Mouse (Mus musculus) heart, adult 2 months (tissue): ENCODE measurements at regions not wholly inside any gene's neighbourhood (a gene's known extent, or its start where the extent isn't known, plus 50 kb on each side); places are given as distances from the start of the nearest gene placed in this dataset.
A peak's percentile ranks its signal among the peaks of the same experiment; 100 is the strongest.
"Not testable (repeated sequence)": the region's sequence is repeated elsewhere in the genome, so short reads cannot be mapped to it uniquely, and the experiment has no call there.

Experiments
- DNase-seq, 2 experiments: peaks; one replicate each; pipeline ENCODE4 v3.0.0; 2021
- H3K27ac ChIP-seq: fragments of 200-600 bp; 2 replicates; pipeline ENCODE4 v1.8.1; 2022
- H3K27me3 ChIP-seq: fragments of 200-500 bp; 2 replicates; pipeline ENCODE4 v1.6.1; 2012; ENCODE audit warnings: mild to moderate bottlenecking, low read length, inconsistent platforms, mixed read lengths; ENCODE audit not compliant: control insufficient read depth, insufficient read depth
- H3K36me3 ChIP-seq: fragments of 200-500 bp; 2 replicates; pipeline ENCODE4 v1.6.1; 2012; ENCODE audit warnings: low read length, inconsistent platforms; ENCODE audit not compliant: control insufficient read depth, insufficient read depth
- H3K4me1 ChIP-seq: fragments of 200-500 bp; 2 replicates; pipeline ENCODE4 v1.6.1; 2011; ENCODE audit warnings: low read length; ENCODE audit not compliant: control insufficient read depth, insufficient read depth
- H3K4me3 ChIP-seq: fragments of 200-600 bp; 2 replicates; pipeline ENCODE4 v1.8.1; 2022
- H3K79me2 ChIP-seq: fragments of 200-500 bp; replicated peaks from 2 replicates; pipeline ENCODE4 v1.6.1; 2012; ENCODE audit warnings: mild to moderate bottlenecking, inconsistent platforms, low read length, moderate library complexity, mixed read lengths; ENCODE audit not compliant: control insufficient read depth, insufficient read depth
- H3K9ac ChIP-seq: fragments of 200-500 bp; 2 replicates; pipeline ENCODE4 v1.6.1; 2012; ENCODE audit warnings: low read depth, mild to moderate bottlenecking, control low read depth, inconsistent platforms, low read length, mixed read lengths
- CTCF ChIP-seq: fragments of 200-600 bp; IDR thresholded peaks from 2 replicates; pipeline ENCODE4 v1.8.1; 2022; ENCODE audit warnings: antibody characterized with exemption, mild to moderate bottlenecking, moderate library complexity
- EP300 ChIP-seq: fragments of 200-500 bp; IDR thresholded peaks from 2 replicates; pipeline ENCODE4 v1.6.1; 2011; ENCODE audit warnings: low read depth, low read length, control low read depth; ENCODE audit not compliant: insufficient read depth
- POLR2A ChIP-seq: fragments of 200-500 bp; IDR thresholded peaks from 2 replicates; pipeline ENCODE4 v1.6.1; 2011; ENCODE audit warnings: mild to moderate bottlenecking, low read depth, low read length, control low read depth; ENCODE audit not compliant: insufficient read depth
- WGBS: fragments of 180-500 bp; shearing (Covaris S2); methylation state at CpG from one replicate; pipeline ENCODE4 v1.1.7; 2018; 5-methylcytosine and 5-hydroxymethylcytosine counted together
- intact Hi-C: fragments of 180-260 bp; cut with DNase I; formaldehyde crosslinking; loops from one replicate; pipeline ENCODE4 v1.15.1; 2025

- Histone ChIP-seq H3K4me3 (no peak overlapping the region), H3K36me3 (no peaks in the 10 kb centered on the region), H3K27me3 (no peaks in the 10 kb centered on the region), H3K4me1 (no peaks in the 10 kb centered on the region), H3K27ac (no peak overlapping the region), H3K9ac (no peak overlapping the region), H3K79me2 (no peaks in the 10 kb centered on the region)
- no peak for DNase-seq
- TF ChIP-seq CTCF (no peak), POLR2A (no peak), EP300 (no peak)
- WGBS: 93% methylated on average over 3 of the region's 3 CpGs
- intact Hi-C loops: no loop called here
Measured at GRCm38 (mm10) chr3:78981057-78981456, 305.3 kb downstream of the Rapgef2 start.

- 83% methylated on average over 4 of the region's 4 CpGs for WGBS
- Histone ChIP-seq H3K79me2 (no peaks in the 10 kb centered on the region), H3K36me3 (no peaks in the 10 kb centered on the region), H3K9ac (no peak overlapping the region), H3K4me1 (no peaks in the 10 kb centered on the region), H3K4me3 (no peak overlapping the region), H3K27ac (no peak overlapping the region), H3K27me3 (no peaks in the 10 kb centered on the region)
- no peak for DNase-seq
- intact Hi-C loops: no loop called here
- TF ChIP-seq EP300 (no peak), POLR2A (no peak), CTCF (no peak)
Measured at GRCm38 (mm10) chr3:78978781-78979180, 307.5 kb downstream of the Rapgef2 start.

- 4% methylated on average over 54 of the region's 57 CpGs for WGBS
- H3K27me3 ChIP-seq, H3K79me2 ChIP-seq, intact Hi-C loops, H3K36me3 ChIP-seq, H3K4me1 ChIP-seq: not testable (repeated sequence)
- Histone ChIP-seq H3K27ac (peak overlapping the region; percentile 47), H3K4me3 (peak overlapping the region; percentile 41), H3K9ac (peak overlapping the region; percentile 77)
- DNase-seq: peak; percentile 24 to 53
Measured at GRCm38 (mm10) chr3:78966683-78967549, 319.4 kb downstream of the Rapgef2 start.

GRCm38 (mm10) chr3:78964231-78964858, 322.0 kb downstream of the Rapgef2 start:
- Histone ChIP-seq H3K9ac (no peak overlapping the region), H3K4me1 (peaks cover 1% of the 10 kb centered on the region; the same call in 1 of the 2 replicates), H3K4me3 (no peak overlapping the region), H3K36me3 (no peaks in the 10 kb centered on the region), H3K79me2 (no peaks in the 10 kb centered on the region), H3K27me3 (no peaks in the 10 kb centered on the region), H3K27ac (peak overlapping the region; percentile 38)
- TF ChIP-seq POLR2A: no peak
- TF ChIP-seq EP300: no peak
- no peak for TF ChIP-seq CTCF
- DNase-seq: peak in 1 of 2 experiments; percentile 26
- 72% methylated on average over 9 of the region's 9 CpGs for WGBS
- intact Hi-C loops: loop anchor here (5.0 kb wide), 1 partner anchor 63 kb away; no protein-coding TSS in a partner anchor

- DNase-seq: peak in 1 of 2 experiments; percentile 24
- Histone ChIP-seq H3K27me3 (no peaks in the 10 kb centered on the region), H3K4me3 (no peak overlapping the region), H3K4me1 (no peaks in the 10 kb centered on the region; the same call in 1 of the 2 replicates), H3K9ac (no peak overlapping the region), H3K36me3 (no peaks in the 10 kb centered on the region), H3K79me2 (no peaks in the 10 kb centered on the region), H3K27ac (no peak overlapping the region)
- WGBS: 9% methylated on average over 1 of the region's 1 CpGs
- intact Hi-C loops: loop anchor here (1.0 to 5.0 kb wide), 5 partner anchors 112 to 628 kb away; partner anchors contain the start of gene Rapgef2
- TF ChIP-seq POLR2A (no peak), CTCF (no peak), EP300 (no peak)
Measured at GRCm38 (mm10) chr3:78958781-78959180, 327.5 kb downstream of the Rapgef2 start.

- no peak for DNase-seq
- Histone ChIP-seq H3K4me3 (no peak overlapping the region), H3K36me3 (no peaks in the 10 kb centered on the region), H3K9ac (peak overlapping the region; percentile 28), H3K79me2 (no peaks in the 10 kb centered on the region), H3K27ac (no peak overlapping the region), H3K4me1 (no peaks in the 10 kb centered on the region; the same call in 1 of the 2 replicates), H3K27me3 (no peaks in the 10 kb centered on the region)
- no peak for TF ChIP-seq POLR2A
- TF ChIP-seq EP300: no peak
- no peak for TF ChIP-seq CTCF
- WGBS: 38% methylated on average over 7 of the region's 7 CpGs
- intact Hi-C loops: loop anchor here (5.0 kb wide), 2 partner anchors 332 to 542 kb away; partner anchors contain the start of gene Rapgef2
Measured at GRCm38 (mm10) chr3:78955364-78955763, 331.0 kb downstream of the Rapgef2 start.

- H3K79me2 ChIP-seq, H3K9ac ChIP-seq, H3K27me3 ChIP-seq, H3K4me3 ChIP-seq, H3K27ac ChIP-seq, H3K4me1 ChIP-seq, DNase-seq, H3K36me3 ChIP-seq, intact Hi-C loops: not testable (repeated sequence)
- 70% methylated on average over 6 of the region's 7 CpGs for WGBS
Measured at GRCm38 (mm10) chr3:78949385-78949784, 336.9 kb downstream of the Rapgef2 start.
